Mouse (Mus musculus) G1E-ER4 (cell line): Measurements from ENCODE around the gene Dync1li2. TPM values are rescaled to one million over a fixed set of nuclear protein-coding genes. Genes with fewer than 3 reads are reported as not detected.

Source experiments
- GATA1 ChIP-seq: IDR thresholded peaks from one replicate; pipeline ENCODE4 v1.8.0; 2012; ENCODE audit warnings: low read length, inconsistent platforms
- polyA plus RNA-seq: library from polyadenylated mRNA; stranded (reverse); fragments of >175 nt; gene quantifications from 2 replicates; pipeline ENCODE4 v1.2.3, GENCODE M21; 2012

Gene Dync1li2
- polyA plus RNA-seq, 1 experiment = 28.3 TPM

GRCm38 (mm10) chr8:104374864-104375846, 67.7 kb downstream of the Dync1li2 start:
- no peak for TF ChIP-seq GATA1

GRCm38 (mm10) chr8:104374269-104374668, 68.6 kb downstream of the Dync1li2 start:
- no peak for TF ChIP-seq GATA1

- no peak for TF ChIP-seq GATA1
These were observed 69.1 kb downstream of the Dync1li2 start for GRCm38 (mm10) chr8:104373779-104374178.

GRCm38 (mm10) chr8:104371121-104371520, 71.7 kb downstream of the Dync1li2 start:
- TF ChIP-seq GATA1 = no peak

- TF ChIP-seq GATA1 = no peak
These were observed 72.8 kb downstream of the Dync1li2 start for GRCm38 (mm10) chr8:104370071-104370470.

GRCm38 (mm10) chr8:104369591-104369990, 73.3 kb downstream of the Dync1li2 start:
- TF ChIP-seq GATA1 = no peak

Other genes starting within 250 kb of the Dync1li2 start
- gene Tk2, start 194.5 kb downstream of the Dync1li2 start, polyA plus RNA-seq = 26.8 and 33.1 TPM in 2 replicates
- 4.0 and 4.9 TPM in 2 replicates for gene Cklf, start 192.2 kb downstream of the Dync1li2 start, polyA plus RNA-seq
- gene Cmtm2a, start 149.9 kb downstream of the Dync1li2 start, polyA plus RNA-seq = not detected in 2 replicates
- not detected in 2 replicates for gene Gm45711, start 133.0 kb downstream of the Dync1li2 start, polyA plus RNA-seq
- not detected in 2 replicates for gene Cmtm1, start 132.9 kb downstream of the Dync1li2 start, polyA plus RNA-seq
- gene Gm11020, start 121.5 kb downstream of the Dync1li2 start, polyA plus RNA-seq = not detected in 2 replicates
- not detected in 2 replicates for gene Cmtm2b, start 120.8 kb downstream of the Dync1li2 start, polyA plus RNA-seq
- gene Cmtm3, start 103.6 kb downstream of the Dync1li2 start, polyA plus RNA-seq = not detected in 2 replicates
- gene Cmtm4, start 47.2 kb downstream of the Dync1li2 start, polyA plus RNA-seq = not detected in 2 replicates
- not detected in 2 replicates for gene Terb1, start 66.9 kb upstream of the Dync1li2 start, polyA plus RNA-seq
- gene Nae1, start 91.6 kb upstream of the Dync1li2 start, polyA plus RNA-seq = 5.5 and 8.9 TPM in 2 replicates
- 0.10 and 0.36 TPM in 2 replicates for gene Car7, start 91.6 kb upstream of the Dync1li2 start, polyA plus RNA-seq
- gene Pdp2, start 148.4 kb upstream of the Dync1li2 start, polyA plus RNA-seq = 4.0 and 4.6 TPM in 2 replicates
- not detected in 2 replicates for gene Cdh16, start 181.3 kb upstream of the Dync1li2 start, polyA plus RNA-seq
- 2.5 and 3.1 TPM in 2 replicates for gene Rrad, start 188.3 kb upstream of the Dync1li2 start, polyA plus RNA-seq
- gene Ciao2b, start 198.9 kb upstream of the Dync1li2 start, polyA plus RNA-seq = 64.0 and 88.1 TPM in 2 replicates